Mouse (Mus musculus): ENCODE data around the gene Onecut1. TPM values are rescaled to one million over a fixed set of nuclear protein-coding genes. Genes with fewer than 3 reads are reported as not detected.

Gene Onecut1
- polyA plus RNA-seq, 1 experiment from 2014 or later = not detected

DNA sequence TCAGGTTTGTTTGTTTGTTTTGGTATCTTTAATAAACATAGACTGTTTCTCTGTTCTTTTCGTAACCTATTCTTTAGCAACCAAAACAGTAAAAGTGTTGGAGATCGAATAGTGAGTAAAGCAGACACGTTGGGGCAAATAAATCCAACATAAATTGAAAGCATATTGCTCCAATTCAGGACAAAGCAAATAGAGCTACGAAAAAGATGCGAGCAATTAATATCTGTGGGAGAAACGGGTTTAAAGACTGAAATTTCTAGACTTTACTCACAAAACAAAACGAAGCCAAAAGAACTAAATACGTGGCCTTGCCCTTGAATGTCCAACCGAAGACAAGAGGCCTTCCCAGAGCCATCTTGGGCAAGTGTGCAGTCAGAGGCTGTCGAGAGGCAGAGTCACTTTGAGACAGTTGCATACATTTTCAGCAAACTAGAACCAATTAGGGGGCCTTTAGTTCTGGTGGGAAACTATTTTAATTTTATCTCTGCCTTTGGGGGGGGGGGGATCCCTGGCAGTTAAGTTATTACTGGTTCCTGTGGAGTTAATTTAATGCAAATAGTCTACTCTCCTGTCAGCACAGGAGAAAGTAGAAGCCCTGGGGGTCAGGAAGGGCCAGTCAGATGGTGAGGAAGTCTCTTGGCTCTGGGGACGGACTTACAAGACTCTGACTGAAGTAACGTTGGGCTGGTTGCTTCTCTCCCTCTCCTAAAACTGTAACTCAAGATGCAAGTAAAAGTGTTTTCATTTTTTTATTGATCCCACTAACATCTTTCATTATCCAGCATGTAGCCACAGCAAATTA lies 11.5 kb upstream of the Onecut1 start:
- Histone ChIP-seq H3K4me3 (ENCODE audit: low read length) (no peak overlapping the region), H3K4me2 (ENCODE audit: low read depth, low read length) (no peak overlapping the region), H3K27me3 (ENCODE audit: control insufficient read depth, insufficient read depth, low read depth, low read length) (peaks cover 93% of the 10 kb centered on the region), H3K4me1 (replicated peaks; ENCODE audit: control insufficient read depth, insufficient read depth, low read length) (peaks cover 8% of the 10 kb centered on the region), H3K9me3 (ENCODE audit: control insufficient read depth, low read length) (0 out of 2 replicates have a peak, but pooled peaks cover 2% of the 10 kb centered on the region), H3K36me3 (ENCODE audit: control insufficient read depth, insufficient read depth, low read length) (no peaks in the 10 kb centered on the region), H3K9ac (ENCODE audit: low read length) (no peak overlapping the region), H3K27ac (ENCODE audit: low read length) (no peak overlapping the region)
- WGBS = 4% methylated on average over 12 of the region's 12 CpGs
- no peak for ATAC-seq (ENCODE audit: low read depth)

DNA sequence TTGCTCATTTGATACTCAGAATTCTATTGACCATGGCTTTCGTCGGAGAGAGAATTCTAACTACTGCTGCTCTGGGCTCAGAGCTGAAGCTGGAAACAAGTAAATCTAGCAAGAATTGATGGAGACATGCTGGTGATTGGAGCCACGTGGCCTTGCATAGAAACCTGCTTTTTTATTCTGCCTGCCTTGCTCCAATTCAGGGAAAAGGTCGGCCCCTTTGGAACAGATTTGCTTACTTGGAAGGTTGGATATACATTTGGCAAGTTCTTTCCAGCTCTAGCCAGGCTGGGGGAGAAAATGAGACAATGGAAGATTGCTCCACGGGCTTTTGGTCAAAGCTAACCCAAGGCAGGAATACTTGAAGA lies 11.0 kb upstream of the Onecut1 start:
- H3K27ac ChIP-seq (ENCODE audit: low read length) = no peak overlapping the region
- ATAC-seq (ENCODE audit: low read depth) = no peak
- no peak overlapping the region for H3K4me3 ChIP-seq (ENCODE audit: low read length)
- H3K4me2 ChIP-seq (ENCODE audit: low read depth, low read length) = no peak overlapping the region
- no peak overlapping the region for H3K9ac ChIP-seq (ENCODE audit: low read length)
- H3K9me3 ChIP-seq (ENCODE audit: control insufficient read depth, low read length) = 0 out of 2 replicates have a peak, but pooled peaks cover 2% of the 10 kb centered on the region
- H3K4me1 ChIP-seq (replicated peaks; ENCODE audit: control insufficient read depth, insufficient read depth, low read length) = peaks cover 8% of the 10 kb centered on the region
- 8% methylated on average over 5 of the region's 5 CpGs for WGBS
- H3K27me3 ChIP-seq (ENCODE audit: control insufficient read depth, insufficient read depth, low read depth, low read length) = peaks cover 92% of the 10 kb centered on the region
- no peaks in the 10 kb centered on the region for H3K36me3 ChIP-seq (ENCODE audit: control insufficient read depth, insufficient read depth, low read length)

DNA sequence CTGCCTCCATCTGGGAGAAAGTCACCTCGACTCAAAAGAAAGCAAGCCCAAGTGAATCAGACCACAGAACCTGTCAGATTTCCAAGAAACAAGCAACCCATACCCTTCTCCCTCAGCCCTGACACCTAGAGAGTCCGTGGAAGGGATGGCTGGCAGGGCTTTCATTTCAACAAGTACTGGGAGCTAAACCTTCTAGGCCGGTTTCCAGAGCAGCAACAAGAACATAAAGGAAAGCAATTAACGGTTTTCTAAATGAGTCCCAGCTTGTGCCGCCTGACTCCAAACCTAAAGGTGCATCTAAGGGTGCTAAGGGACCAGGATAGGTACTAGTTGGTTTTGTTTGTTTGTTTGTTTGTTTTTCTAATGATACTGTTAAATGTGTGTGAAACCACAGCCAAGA lies 10.1 kb upstream of the Onecut1 start:
- no peaks in the 10 kb centered on the region for H3K9me3 ChIP-seq (ENCODE audit: control insufficient read depth, low read length)
- H3K36me3 ChIP-seq (ENCODE audit: control insufficient read depth, insufficient read depth, low read length) = no peaks in the 10 kb centered on the region
- no peak overlapping the region for H3K4me2 ChIP-seq (ENCODE audit: low read depth, low read length)
- no peak overlapping the region for H3K9ac ChIP-seq (ENCODE audit: low read length)
- no peak overlapping the region for H3K27ac ChIP-seq (ENCODE audit: low read length)
- peaks cover 90% of the 10 kb centered on the region for H3K27me3 ChIP-seq (ENCODE audit: control insufficient read depth, insufficient read depth, low read depth, low read length)
- no peak overlapping the region for H3K4me3 ChIP-seq (ENCODE audit: low read length)
- peaks cover 8% of the 10 kb centered on the region for H3K4me1 ChIP-seq (replicated peaks; ENCODE audit: control insufficient read depth, insufficient read depth, low read length)
- no peak for ATAC-seq (ENCODE audit: low read depth)
- WGBS = 5% methylated on average over 5 of the region's 5 CpGs

DNA sequence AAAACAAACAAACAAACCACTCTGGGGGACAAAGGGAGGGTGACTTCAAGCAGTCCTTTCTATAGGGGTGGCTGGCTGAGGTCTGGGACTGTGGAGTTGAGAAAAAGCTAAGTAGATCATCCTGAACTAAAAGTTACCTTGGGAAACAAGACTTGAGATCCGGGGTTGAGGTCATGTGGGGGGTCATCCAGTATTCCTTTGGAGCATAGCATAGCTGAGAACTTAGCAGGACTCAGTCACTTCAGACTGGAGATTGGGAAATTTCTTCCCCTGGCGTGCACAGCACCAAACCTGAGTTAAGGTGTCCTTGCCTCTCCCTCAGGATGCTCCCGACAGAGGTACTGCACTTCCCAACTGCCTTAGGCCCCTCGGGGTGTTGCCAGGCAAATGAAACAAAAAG lies 9.4 kb upstream of the Onecut1 start:
- no peak overlapping the region for H3K4me2 ChIP-seq (ENCODE audit: low read depth, low read length)
- H3K9ac ChIP-seq (ENCODE audit: low read length) = no peak overlapping the region
- H3K27me3 ChIP-seq (ENCODE audit: control insufficient read depth, insufficient read depth, low read depth, low read length) = peaks cover 90% of the 10 kb centered on the region
- 2% methylated on average over 4 of the region's 4 CpGs for WGBS
- no peaks in the 10 kb centered on the region for H3K9me3 ChIP-seq (ENCODE audit: control insufficient read depth, low read length)
- no peak overlapping the region for H3K27ac ChIP-seq (ENCODE audit: low read length)
- no peaks in the 10 kb centered on the region for H3K36me3 ChIP-seq (ENCODE audit: control insufficient read depth, insufficient read depth, low read length)
- H3K4me1 ChIP-seq (replicated peaks; ENCODE audit: control insufficient read depth, insufficient read depth, low read length) = peaks cover 8% of the 10 kb centered on the region
- H3K4me3 ChIP-seq (ENCODE audit: low read length) = no peak overlapping the region
- no peak for ATAC-seq (ENCODE audit: low read depth)

- under 1% methylated on average over 28 of the region's 28 CpGs for WGBS
- Histone ChIP-seq H3K9me3 (ENCODE audit: control insufficient read depth, low read length) (no peaks in the 10 kb centered on the region), H3K27me3 (ENCODE audit: control insufficient read depth, insufficient read depth, low read depth, low read length) (peaks cover 92% of the 10 kb centered on the region), H3K27ac (ENCODE audit: low read length) (no peak overlapping the region), H3K4me3 (ENCODE audit: low read length) (no peak overlapping the region), H3K36me3 (ENCODE audit: control insufficient read depth, insufficient read depth, low read length) (no peaks in the 10 kb centered on the region), H3K9ac (ENCODE audit: low read length) (no peak overlapping the region), H3K4me2 (ENCODE audit: low read depth, low read length) (no peak overlapping the region), H3K4me1 (replicated peaks; ENCODE audit: control insufficient read depth, insufficient read depth, low read length) (peaks cover 8% of the 10 kb centered on the region)
- no peak for ATAC-seq (ENCODE audit: low read depth)
Observed at GRCm38 (mm10) chr9:74853191-74854072, 8.3 kb upstream of the Onecut1 start.

DNA sequence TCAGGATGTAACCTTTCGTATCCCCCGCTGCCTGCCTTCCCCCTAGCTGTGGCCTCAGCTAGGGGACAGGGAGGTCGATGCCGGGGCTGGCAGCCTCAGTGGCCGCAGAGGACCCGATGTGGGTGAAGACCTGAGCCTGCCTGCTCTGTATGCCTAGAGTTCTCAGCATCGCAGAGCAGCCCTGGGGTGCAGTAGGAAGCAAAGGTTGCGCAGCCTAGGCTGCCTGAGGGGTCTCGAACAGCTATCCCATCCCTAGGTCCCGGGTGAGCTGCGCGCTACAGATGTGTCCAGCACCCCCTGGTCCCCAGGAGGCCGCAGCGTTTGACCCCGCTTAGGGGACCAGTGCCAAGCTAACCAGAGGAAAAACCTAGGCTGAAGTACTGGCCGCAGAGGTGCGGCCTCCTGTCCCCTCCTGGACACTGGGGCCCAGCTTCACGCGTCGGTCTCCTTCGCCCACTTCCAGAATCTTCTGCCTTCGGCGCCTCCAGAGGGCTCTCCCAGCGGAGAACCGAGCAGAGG lies 7.6 kb upstream of the Onecut1 start:
- Histone ChIP-seq H3K9me3 (ENCODE audit: control insufficient read depth, low read length) (no peaks in the 10 kb centered on the region), H3K27me3 (ENCODE audit: control insufficient read depth, insufficient read depth, low read depth, low read length) (peaks cover 92% of the 10 kb centered on the region), H3K4me2 (ENCODE audit: low read depth, low read length) (no peak overlapping the region), H3K9ac (ENCODE audit: low read length) (no peak overlapping the region), H3K36me3 (ENCODE audit: control insufficient read depth, insufficient read depth, low read length) (no peaks in the 10 kb centered on the region), H3K4me3 (ENCODE audit: low read length) (no peak overlapping the region), H3K27ac (ENCODE audit: low read length) (no peak overlapping the region), H3K4me1 (replicated peaks; ENCODE audit: control insufficient read depth, insufficient read depth, low read length) (0 out of 2 replicates have a peak, but pooled peaks cover under 1% of the 10 kb centered on the region)
- no peak; the same call in 1 of the 2 replicates for ATAC-seq (ENCODE audit: low read depth)
- 1% methylated on average over 25 of the region's 25 CpGs for WGBS

GRCm38 (mm10) chr9:74855446-74855845 lies 6.3 kb upstream of the Onecut1 start:
- no peak for ATAC-seq (ENCODE audit: low read depth)

GRCm38 (mm10) chr9:74856578-74857507 lies 4.9 kb upstream of the Onecut1 start:
- no peak for ATAC-seq (ENCODE audit: low read depth)
- no peak overlapping the region for H3K27ac ChIP-seq (ENCODE audit: low read length)
- WGBS = 2% methylated on average over 28 of the region's 28 CpGs

More at GRCm38 (mm10) chr9:74855446-74855845, 6.3 kb upstream of the Onecut1 start:
- H3K4me2 ChIP-seq (ENCODE audit: low read depth, low read length) = no peak overlapping the region
- H3K36me3 ChIP-seq (ENCODE audit: control insufficient read depth, insufficient read depth, low read length) = no peaks in the 10 kb centered on the region
- H3K9me3 ChIP-seq (ENCODE audit: control insufficient read depth, low read length) = no peaks in the 10 kb centered on the region
- H3K27ac ChIP-seq (ENCODE audit: low read length) = no peak overlapping the region
- WGBS = 7% methylated on average over 4 of the region's 4 CpGs
- no peak overlapping the region for H3K4me3 ChIP-seq (ENCODE audit: low read length)
- H3K27me3 ChIP-seq (ENCODE audit: control insufficient read depth, insufficient read depth, low read depth, low read length) = peaks cover 90% of the 10 kb centered on the region
- no peaks in the 10 kb centered on the region for H3K4me1 ChIP-seq (replicated peaks; ENCODE audit: control insufficient read depth, insufficient read depth, low read length)
- H3K9ac ChIP-seq (ENCODE audit: low read length) = no peak overlapping the region

More at GRCm38 (mm10) chr9:74856578-74857507, 4.9 kb upstream of the Onecut1 start:
- Histone ChIP-seq H3K4me3 (ENCODE audit: low read length) (no peak overlapping the region), H3K9me3 (ENCODE audit: control insufficient read depth, low read length) (no peaks in the 10 kb centered on the region), H3K4me2 (ENCODE audit: low read depth, low read length) (no peak overlapping the region), H3K36me3 (ENCODE audit: control insufficient read depth, insufficient read depth, low read length) (no peaks in the 10 kb centered on the region), H3K4me1 (replicated peaks; ENCODE audit: control insufficient read depth, insufficient read depth, low read length) (peaks cover 3% of the 10 kb centered on the region; the same call in 1 of the 2 replicates), H3K9ac (ENCODE audit: low read length) (no peak overlapping the region), H3K27me3 (ENCODE audit: control insufficient read depth, insufficient read depth, low read depth, low read length) (peaks cover 88% of the 10 kb centered on the region)

Measured in lung, embryonic 16.5 days (tissue).